Mouse (Mus musculus): ENCODE data around the gene Lin37.

The Lin37 gene

GRCm38 (mm10) chr7:30559443-30559954, at the start of gene Lin37:
TSS of gene Lin37 (minus strand) at chr7:30559838.
- DNase-seq (ENCODE audit: low read depth, low spot score) = peak; percentile 98

GRCm38 (mm10) chr7:30608476-30608875, 48.8 kb upstream of the Lin37 start:
- no peak for DNase-seq (ENCODE audit: low read depth, low spot score)

DNA sequence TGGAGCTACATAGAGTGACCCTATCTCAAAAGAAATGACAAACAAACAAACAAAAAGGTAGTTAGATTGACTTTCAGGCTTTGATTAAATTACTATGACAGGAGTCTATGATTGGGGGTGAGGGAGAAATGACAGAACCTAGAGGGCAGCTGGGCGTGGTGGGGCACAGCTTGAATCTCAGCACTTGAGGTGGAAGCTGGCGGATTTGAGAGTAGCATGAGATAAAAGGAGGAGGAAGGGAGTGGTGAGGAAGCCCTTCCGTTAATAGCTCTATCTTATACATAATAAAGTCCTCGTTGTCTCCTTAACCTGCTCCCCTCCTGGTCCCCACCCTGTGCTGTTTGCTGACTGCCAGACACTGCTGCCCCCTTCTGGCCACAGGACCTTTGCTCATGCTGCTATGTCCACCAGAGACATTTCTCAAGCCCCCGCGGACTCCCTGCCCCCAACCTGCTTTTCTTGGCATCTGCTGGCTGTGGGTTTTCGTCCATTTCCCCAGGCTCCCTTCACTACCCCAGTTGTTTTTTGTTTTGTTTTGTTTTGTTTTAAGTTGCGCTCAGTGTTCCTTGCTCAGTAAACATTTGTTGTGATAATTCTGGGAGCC, 48.2 kb upstream of the Lin37 start:
- peak; percentile 42 for DNase-seq (ENCODE audit: low read depth, low spot score)

- DNase-seq (ENCODE audit: low read depth, low spot score) = no peak
Measured at GRCm38 (mm10) chr7:30604944-30605343, 45.3 kb upstream of the Lin37 start.

- no peak for DNase-seq (ENCODE audit: low read depth, low spot score)
Measured at GRCm38 (mm10) chr7:30604424-30604823, 44.8 kb upstream of the Lin37 start.

DNA sequence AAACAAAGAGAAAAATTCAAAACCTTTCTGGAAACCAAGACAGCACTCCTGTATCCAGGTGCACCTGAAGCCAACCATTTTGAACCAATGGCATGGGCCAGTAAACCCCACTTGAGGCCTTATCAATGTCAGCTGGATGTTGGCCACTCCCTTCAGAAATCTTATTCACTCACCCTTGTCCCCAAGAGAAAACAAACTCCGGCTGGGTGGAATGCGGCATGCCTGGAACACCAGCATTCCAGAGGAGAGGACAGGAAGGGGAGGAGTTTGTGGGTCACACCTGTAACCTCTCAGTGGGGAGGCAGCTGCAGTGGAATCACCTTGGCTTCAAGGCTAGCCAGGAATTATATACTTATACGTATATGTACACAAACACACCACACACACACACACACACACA, 42.9 kb upstream of the Lin37 start:
- no peak for DNase-seq (ENCODE audit: low read depth, low spot score)

DNA sequence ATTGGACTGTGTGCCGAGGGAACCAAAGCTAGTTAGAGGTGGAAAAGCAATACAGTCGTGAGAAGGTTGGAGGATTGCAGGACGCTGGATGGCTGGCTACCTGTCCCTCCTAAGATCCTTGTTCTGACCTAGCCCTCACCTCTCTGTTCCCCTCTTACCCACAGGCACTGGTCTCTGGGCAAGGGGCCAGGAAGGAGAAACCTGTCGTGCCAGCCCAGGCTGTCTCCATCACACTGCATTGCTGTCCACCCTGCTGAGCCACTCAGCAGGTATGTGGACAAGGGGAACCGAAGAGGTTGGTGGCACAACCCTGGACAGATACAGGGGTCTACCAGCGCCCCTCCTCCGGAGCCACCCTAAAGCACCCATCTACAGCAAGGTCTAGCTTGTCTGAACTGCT, 41.0 kb upstream of the Lin37 start:
- no peak for DNase-seq (ENCODE audit: low read depth, low spot score)

- no peak for DNase-seq (ENCODE audit: low read depth, low spot score)
Measured at GRCm38 (mm10) chr7:30599933-30600353, 40.3 kb upstream of the Lin37 start.

DNA sequence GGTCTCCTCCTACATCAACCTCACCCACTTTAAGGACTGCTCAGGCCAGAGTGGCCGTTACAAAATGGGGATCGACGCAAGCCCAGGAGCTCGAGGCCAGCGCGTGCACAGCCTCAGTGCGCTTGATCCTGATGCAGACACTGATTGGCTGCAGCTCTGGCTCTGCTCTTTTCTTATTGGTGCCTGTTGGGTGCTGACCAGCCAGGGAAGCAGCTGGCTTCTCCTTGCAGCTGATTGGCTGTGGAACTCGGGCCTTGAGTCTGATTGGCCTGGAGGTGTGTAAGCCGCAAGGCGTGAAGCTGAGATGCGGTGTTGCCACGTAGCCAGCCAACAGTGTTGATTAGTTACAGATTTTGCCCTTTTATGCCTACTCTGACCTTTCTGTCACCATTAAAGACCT, 39.1 kb upstream of the Lin37 start, which contains the start of gene Zbtb32:
Zbtb32 (minus strand) TSS at position 124 of the 400 bp plus-strand sequence.
- no peak for DNase-seq (ENCODE audit: low read depth, low spot score)

DNA sequence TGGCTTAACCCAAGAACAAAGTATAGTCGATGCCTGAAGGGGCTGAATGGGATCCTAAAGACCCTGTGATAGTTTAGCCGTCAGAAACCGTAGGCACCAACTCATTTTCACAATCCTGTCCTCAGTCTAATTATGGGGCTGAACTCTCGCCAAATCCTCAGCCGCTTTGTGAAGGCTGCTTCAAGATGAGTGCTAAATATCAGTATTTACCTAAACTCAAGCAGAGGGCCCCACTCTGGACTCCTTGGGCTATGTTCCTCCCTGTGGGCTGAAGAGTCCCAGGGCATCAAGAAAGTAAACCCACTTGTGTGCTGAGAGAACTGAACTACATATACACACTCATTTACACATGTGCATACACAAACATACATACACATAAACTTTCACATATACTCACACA, 37.2 kb upstream of the Lin37 start:
- DNase-seq (ENCODE audit: low read depth, low spot score) = no peak

DNA sequence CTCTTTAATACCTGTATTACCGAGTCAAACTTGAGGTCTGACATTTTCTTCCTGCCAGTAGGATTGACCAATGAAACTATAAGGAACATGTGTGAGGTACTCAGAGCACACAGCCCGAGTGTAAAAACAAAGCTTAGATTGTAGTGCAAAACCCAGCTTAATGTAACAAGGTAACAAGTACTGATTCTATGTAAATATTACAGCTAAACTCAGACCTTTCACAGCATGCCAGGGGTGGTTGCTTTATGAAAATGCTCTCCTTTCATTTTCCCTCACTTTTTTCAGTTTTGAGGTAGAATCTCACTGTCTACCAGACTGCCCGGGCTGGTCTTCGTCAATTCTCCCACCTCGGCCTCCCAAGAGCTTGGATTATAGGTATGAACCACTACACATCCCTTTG, 36.5 kb upstream of the Lin37 start:
- no peak for DNase-seq (ENCODE audit: low read depth, low spot score)

- DNase-seq (ENCODE audit: low read depth, low spot score) = no peak
Measured at GRCm38 (mm10) chr7:30594510-30595024, 34.9 kb upstream of the Lin37 start.

GRCm38 (mm10) chr7:30593579-30594509, 34.2 kb upstream of the Lin37 start:
- no peak for DNase-seq (ENCODE audit: low read depth, low spot score)

GRCm38 (mm10) chr7:30592772-30593423, 33.3 kb upstream of the Lin37 start:
- no peak for DNase-seq (ENCODE audit: low read depth, low spot score)

DNA sequence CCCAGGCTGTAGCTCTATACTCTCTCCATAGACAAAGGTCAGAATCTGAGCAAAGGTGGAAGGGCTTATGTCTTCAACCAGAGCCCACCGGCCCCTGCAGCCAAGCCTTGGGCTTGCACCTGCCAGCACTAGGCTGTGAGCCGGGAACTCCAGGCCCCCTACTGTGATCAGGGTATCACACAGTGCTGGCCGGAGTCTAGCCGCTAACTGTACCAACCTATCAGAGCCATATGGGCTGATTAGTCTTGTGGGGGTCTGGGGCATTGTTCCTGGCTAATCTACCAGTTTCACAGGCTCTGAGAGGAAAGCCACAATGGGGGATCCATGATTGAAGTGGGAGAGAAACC, 31.9 kb upstream of the Lin37 start:
- no peak for DNase-seq (ENCODE audit: low read depth, low spot score)

DNA sequence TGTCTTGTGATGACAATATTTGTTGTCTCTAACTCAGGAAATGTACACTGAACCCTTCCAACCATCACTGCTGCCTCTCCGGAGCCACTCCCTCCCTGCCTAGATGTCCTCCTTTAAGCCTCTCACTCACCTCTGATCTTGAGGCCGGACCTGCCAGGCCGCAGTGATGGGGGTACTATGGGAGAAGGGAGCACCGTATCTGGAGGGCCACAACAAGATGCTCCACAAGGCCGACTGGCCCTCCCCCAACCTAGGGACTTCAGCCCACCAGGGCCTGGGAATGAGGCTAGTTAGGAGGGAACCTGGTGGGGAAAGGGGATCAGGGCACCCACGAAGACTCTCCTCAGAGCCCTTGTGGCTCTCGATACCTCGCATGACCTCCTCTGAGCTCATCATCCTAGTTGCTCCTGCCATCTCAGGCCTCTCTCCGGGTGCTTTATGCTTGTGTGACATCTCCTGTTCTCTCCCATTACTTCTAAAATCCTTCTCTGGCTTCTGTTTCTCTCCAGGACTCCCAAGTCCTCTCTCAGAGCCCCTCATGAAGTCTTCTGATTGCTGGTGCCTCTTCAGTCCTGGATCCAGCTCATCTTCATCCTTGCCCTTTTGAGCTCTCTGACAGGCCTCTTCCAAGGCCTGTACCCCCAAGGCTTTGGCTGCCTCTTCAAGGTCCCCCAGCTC, 31.4 kb upstream of the Lin37 start:
- no peak for DNase-seq (ENCODE audit: low read depth, low spot score)

GRCm38 (mm10) chr7:30589435-30590301, 30.0 kb upstream of the Lin37 start:
- DNase-seq (ENCODE audit: low read depth, low spot score) = peak; percentile 81

DNA sequence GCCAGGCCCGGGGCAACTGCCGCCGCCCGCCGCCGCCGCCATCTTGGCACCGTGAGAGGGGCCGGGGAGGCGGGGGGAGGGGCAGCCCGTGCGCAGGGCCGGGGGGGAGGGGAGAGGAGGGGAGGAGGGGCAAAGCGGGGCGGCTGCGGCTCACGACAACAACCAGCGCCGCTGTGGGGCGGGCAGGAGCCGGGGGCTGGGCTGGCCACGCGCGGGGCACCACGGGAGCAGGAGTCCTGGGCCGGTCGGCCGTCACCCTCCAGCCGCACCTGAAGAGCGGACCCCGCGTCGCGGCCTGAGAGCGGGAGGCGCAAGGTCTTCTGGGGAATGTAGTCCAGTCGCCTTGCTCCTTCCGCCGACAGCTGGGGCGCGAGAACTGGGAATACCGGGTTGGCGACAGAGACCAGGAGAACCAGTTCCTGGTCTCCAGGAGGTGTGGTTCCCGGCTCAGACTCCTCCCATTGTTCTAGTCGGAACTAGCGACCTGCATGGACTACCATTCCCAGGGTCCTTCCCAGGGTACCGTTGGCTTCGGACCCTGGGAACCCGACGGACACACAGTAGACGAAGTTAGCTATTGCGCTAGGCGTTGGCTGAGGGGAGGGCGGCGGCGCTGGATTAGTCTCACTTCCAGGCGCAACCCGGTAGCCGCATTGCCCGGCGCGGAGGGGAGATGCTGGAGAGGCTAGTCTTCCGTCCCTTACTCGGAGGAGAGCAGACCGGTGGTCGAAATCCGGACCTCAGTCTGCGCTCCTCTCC, 29.2 kb upstream of the Lin37 start, which contains the start of gene Kmt2b:
Kmt2b (minus strand) TSS at position 51 of the 759 bp plus-strand sequence.
- peak; percentile 98 for DNase-seq (ENCODE audit: low read depth, low spot score)

DNA sequence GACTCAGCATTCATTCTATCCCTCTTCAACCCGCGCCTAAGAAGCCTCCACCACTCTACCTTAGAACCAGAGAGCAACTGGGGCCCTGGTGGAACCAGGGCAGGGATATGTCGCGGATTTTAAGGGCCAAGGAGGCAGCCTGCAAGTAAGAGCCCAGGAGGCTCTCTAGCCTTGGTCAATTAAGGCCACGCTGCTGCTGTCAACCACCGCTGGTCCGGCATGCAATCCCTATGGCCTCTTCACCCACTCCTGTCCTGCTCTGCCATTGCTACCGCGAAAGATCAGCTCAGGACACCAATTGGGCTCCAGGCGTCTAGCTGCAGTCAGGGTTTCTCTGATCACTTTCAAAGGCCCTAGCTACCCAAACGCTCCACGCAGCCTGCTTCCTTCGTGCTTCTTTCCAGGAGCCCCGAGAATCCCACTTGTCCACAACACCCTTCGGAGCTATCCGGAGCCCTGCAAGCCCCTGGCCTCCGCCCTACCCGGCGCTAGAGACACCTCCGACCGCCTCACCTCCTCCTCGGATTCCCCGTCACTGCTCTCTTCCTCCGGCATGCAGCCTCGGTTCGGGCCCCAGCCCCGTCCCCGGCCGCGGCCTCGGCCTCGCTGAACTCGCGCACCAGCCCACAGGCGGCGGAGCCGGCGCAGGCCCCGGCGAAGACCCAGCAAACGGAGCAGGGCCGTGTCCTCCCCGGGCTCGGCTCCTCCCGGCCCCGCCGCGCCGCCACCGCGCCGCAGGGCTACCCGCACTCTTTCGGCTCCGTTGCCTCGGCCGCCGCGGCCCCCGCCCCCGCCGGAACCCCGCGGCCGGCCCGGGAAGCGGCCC, 28.4 kb upstream of the Lin37 start:
- peak; percentile 35 for DNase-seq (ENCODE audit: low read depth, low spot score)

Measured in 3T3-L1 (cell line).